Mouse (Mus musculus) intestine, embryonic 14.5 days (tissue): Measurements from ENCODE around the gene Zfp534. TPM values are rescaled to one million over a fixed set of nuclear protein-coding genes. Genes with fewer than 3 reads are reported as not detected.

Source experiments
- polyA plus RNA-seq: library from polyadenylated mRNA; unstranded; fragments of >200 nt; fragmentation: Nextera tagmentation; extraction: Ambion mirVana; gene quantifications from 2 replicates; pipeline ENCODE4 v1.2.1, GENCODE M21; 2014

Zfp534 gene
- polyA plus RNA-seq, 1 experiment from 2014 or later = not detected

Other genes starting within 250 kb of the Zfp534 start
- gene Zfp982, start 210.1 kb downstream of the Zfp534 start, polyA plus RNA-seq = 5.0 and 6.3 TPM in 2 replicates
- gene Gm16503, start 162.3 kb downstream of the Zfp534 start, polyA plus RNA-seq = 0.39 and 0.53 TPM in 2 replicates
- gene Zfp985, start 149.3 kb downstream of the Zfp534 start, polyA plus RNA-seq = 0.55 and 0.81 TPM in 2 replicates
- 3.2 and 3.3 TPM in 2 replicates for gene Zfp979, start 60.0 kb downstream of the Zfp534 start, polyA plus RNA-seq
- gene Zfp984, start 107.2 kb upstream of the Zfp534 start, polyA plus RNA-seq = 8.8 and 11.5 TPM in 2 replicates
- gene Zfp933, start 145.8 kb upstream of the Zfp534 start, polyA plus RNA-seq = 4.7 TPM in 2 replicates
- gene Miip, start 166.3 kb upstream of the Zfp534 start, polyA plus RNA-seq = 32.1 and 34.6 TPM in 2 replicates
- gene Fv1, start 166.4 kb upstream of the Zfp534 start, polyA plus RNA-seq = 9.0 and 9.7 TPM in 2 replicates
- 31.6 and 33.3 TPM in 2 replicates for gene Mfn2, start 202.2 kb upstream of the Zfp534 start, polyA plus RNA-seq
- gene Plod1, start 234.2 kb upstream of the Zfp534 start, polyA plus RNA-seq = 40.9 and 44.1 TPM in 2 replicates
- 19.9 and 21.3 TPM in 2 replicates for gene 2510039O18Rik, start 238.3 kb upstream of the Zfp534 start, polyA plus RNA-seq